ENCODE assay signal across 8 mouse cellular contexts in the genomic region with DNA sequence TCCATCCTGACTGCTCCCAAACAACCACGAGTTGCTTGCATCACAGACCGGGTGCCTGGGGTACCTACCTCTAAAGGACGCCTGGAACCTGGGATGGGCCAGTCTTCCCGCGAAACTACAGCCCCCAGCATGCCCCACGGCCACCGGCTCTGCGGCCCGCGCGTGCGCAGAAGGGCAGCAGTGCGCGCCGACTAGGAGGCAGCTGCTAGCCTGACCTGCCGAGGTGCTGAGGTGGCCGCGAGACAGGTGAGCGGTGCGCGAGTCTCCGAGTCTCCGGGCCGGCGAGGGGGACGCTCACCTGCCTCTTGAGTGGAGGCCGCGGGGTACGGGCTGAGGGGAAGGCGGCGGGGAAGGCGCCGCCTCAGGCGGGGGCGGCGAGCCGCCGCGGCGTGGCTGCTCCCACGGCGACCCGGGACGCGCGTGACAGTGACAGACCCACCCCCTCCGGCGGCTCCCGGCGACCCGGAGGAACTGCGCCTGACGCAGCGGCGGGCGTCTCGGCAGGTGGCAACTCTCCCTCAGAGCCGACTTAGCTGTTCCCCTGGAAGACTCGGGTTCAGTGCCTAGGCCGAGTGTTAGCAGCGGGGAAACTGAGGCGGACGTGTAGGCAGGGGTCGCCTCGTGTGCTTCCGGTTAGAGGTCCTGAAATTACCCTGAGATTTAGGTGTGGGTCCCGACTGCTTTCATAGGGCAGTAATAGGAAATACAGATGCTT. TPM values are rescaled to one million over a fixed set of nuclear protein-coding genes. Genes with fewer than 3 reads are reported as not detected.
DNase-seq lines count a peak whose midpoint lies in the region; ATAC-seq and TF ChIP-seq lines count a peak whose summit lies in the region.

Gene Sgsm3 (plus strand): TSS at position 146 of the 715 bp plus-strand sequence.

- peak within 1 kb of the TSS; percentile 84 for H3K9ac ChIP-seq in heart, embryonic 11.5 days (ENCODE audit: low read depth, low read length)
- H3K9ac ChIP-seq in kidney, embryonic 16.5 days (replicated peaks; ENCODE audit: low read length): peak within 1 kb of the TSS; percentile 80
- H3K9ac ChIP-seq in liver, adult 2 months (ENCODE audit: low read depth, low read length): peak within 1 kb of the TSS; percentile 86

- peak within 1 kb of the TSS; percentile 93 for H3K4me2 ChIP-seq in heart, embryonic 11.5 days
- H3K4me2 ChIP-seq in kidney, embryonic 16.5 days (replicated peaks; ENCODE audit: low read depth, low read length): peak within 1 kb of the TSS; percentile 85
- peak within 1 kb of the TSS; percentile 83 for H3K4me2 ChIP-seq in myocyte (ENCODE audit: low read depth)

- peaks cover 7% of the 10 kb centered on the region; the same call in 1 of the 2 replicates for H3K4me1 ChIP-seq in heart, embryonic 11.5 days (ENCODE audit: control insufficient read depth, insufficient read depth, low read length)
- no peaks in the 10 kb centered on the region for H3K4me1 ChIP-seq in kidney, embryonic 16.5 days (ENCODE audit: insufficient read depth, low read length)
- peaks cover 4% of the 10 kb centered on the region; the same call in 1 of the 2 replicates for H3K4me1 ChIP-seq in liver, adult 2 months (ENCODE audit: control insufficient read depth, insufficient read depth, low read length)

- H3K4me3 ChIP-seq in heart, embryonic 11.5 days (ENCODE audit: low read depth, low read length): peak within 1 kb of the TSS; percentile 81
- peak within 1 kb of the TSS; percentile 86 for H3K4me3 ChIP-seq in kidney, embryonic 16.5 days (ENCODE audit: low read length)
- peak within 1 kb of the TSS; percentile 81 for H3K4me3 ChIP-seq in liver, adult 2 months (ENCODE audit: insufficient read depth, low read depth, low read length)
- H3K4me3 ChIP-seq in myocyte: peak within 1 kb of the TSS; percentile 42

- no peaks in the 10 kb centered on the region for H3K36me3 ChIP-seq in heart, embryonic 11.5 days (ENCODE audit: control insufficient read depth, insufficient read depth, low read length)
- H3K36me3 ChIP-seq in kidney, embryonic 16.5 days (ENCODE audit: insufficient read depth, low read length): no peaks in the 10 kb centered on the region
- no peaks in the 10 kb centered on the region for H3K36me3 ChIP-seq in liver, adult 2 months (ENCODE audit: control insufficient read depth, insufficient read depth, low read length)
- peaks cover 6% of the 10 kb centered on the region for H3K36me3 ChIP-seq in myocyte (ENCODE audit: control insufficient read depth, insufficient read depth)
- H3K36me3 ChIP-seq in splenic B cell, adult 2 months (ENCODE audit: control insufficient read depth, insufficient read depth, low read length, poor library complexity, severe bottlenecking): no peaks in the 10 kb centered on the region

- H3K27me3 ChIP-seq in heart, embryonic 11.5 days (ENCODE audit: control insufficient read depth, insufficient read depth, low read length): no peaks in the 10 kb centered on the region
- no peaks in the 10 kb centered on the region for H3K27me3 ChIP-seq in kidney, embryonic 16.5 days (ENCODE audit: insufficient read depth, low read length)
- no peaks in the 10 kb centered on the region for H3K27me3 ChIP-seq in liver, adult 2 months (ENCODE audit: control insufficient read depth, insufficient read depth, low read length)
- no peaks in the 10 kb centered on the region for H3K27me3 ChIP-seq in myocyte (ENCODE audit: control insufficient read depth, insufficient read depth, insufficient read length)
- no peaks in the 10 kb centered on the region for H3K27me3 ChIP-seq in splenic B cell, adult 2 months (ENCODE audit: control insufficient read depth, insufficient read depth, low read length, poor library complexity, severe bottlenecking)

- TF ChIP-seq POLR2A in liver, adult 2 months (IDR thresholded peaks at IDR 0.05; ENCODE audit: extremely low read depth, insufficient read depth, low read length): peak; percentile 46; the same call in 1 of the 2 replicates
- TF ChIP-seq POLR2A in myocyte (IDR thresholded peaks at IDR 0.05; ENCODE audit: insufficient read length, low read depth): peak; percentile 97

- peak; percentile 87 for DNase-seq in A20 (ENCODE audit: low read depth, low spot score)
- DNase-seq in brain, adult 2 months (ENCODE audit: low read depth, low spot score): peak; percentile 94
- peak; percentile 60 for DNase-seq in liver, adult 2 months (ENCODE audit: extremely low read depth, low read depth, low spot score)
- DNase-seq in splenic B cell, adult 2 months (ENCODE audit: low read depth, low spot score): peak; percentile 90

- no peak for TF ChIP-seq CTCF in liver, adult 2 months (IDR thresholded peaks at IDR 0.05; ENCODE audit: low read depth, low read length)

- H3K9me3 ChIP-seq in heart, embryonic 11.5 days (replicated peaks; ENCODE audit: control insufficient read depth, low read length): no peaks in the 10 kb centered on the region
- H3K9me3 ChIP-seq in kidney, embryonic 16.5 days (ENCODE audit: low read length): no peaks in the 10 kb centered on the region

- under 1% methylated on average over 67 of the region's 67 CpGs for WGBS in heart, embryonic 11.5 days (ENCODE audit: insufficient replicate concordance)
- under 1% methylated on average over 65 of the region's 67 CpGs for WGBS in kidney, embryonic 16.5 days
- under 1% methylated on average over 67 of the region's 67 CpGs for WGBS in liver, adult 2 months

- H3K27ac ChIP-seq in heart, embryonic 11.5 days (ENCODE audit: low read depth, low read length): no peak within 1 kb of the TSS
- H3K27ac ChIP-seq in kidney, embryonic 16.5 days (ENCODE audit: low read length): peak within 1 kb of the TSS; percentile 52; the same call in 1 of the 2 replicates
- H3K27ac ChIP-seq in liver, adult 2 months (replicated peaks; ENCODE audit: insufficient read depth, low read depth, low read length): no peak within 1 kb of the TSS

- H3ac ChIP-seq in myocyte (ENCODE audit: control insufficient read depth, insufficient read length): peak within 1 kb of the TSS; percentile 48

- H3K79me2 ChIP-seq in liver, adult 2 months (ENCODE audit: control insufficient read depth, insufficient read depth, low read length): peaks cover 9% of the 10 kb centered on the region; the same call in 1 of the 2 replicates
- peaks cover 4% of the 10 kb centered on the region for H3K79me2 ChIP-seq in myocyte (ENCODE audit: control insufficient read depth, insufficient read depth)

- peak; percentile 94 for ATAC-seq in erythroblast, adult 5-6 weeks (replicated peaks; ENCODE audit: low FRiP score, poor library complexity, severe bottlenecking)
- peak; percentile 80 for ATAC-seq in heart, embryonic 11.5 days (replicated peaks; ENCODE audit: insufficient number of reproducible peaks, low FRiP score, low TSS enrichment)
- ATAC-seq in kidney, embryonic 16.5 days (ENCODE audit: low FRiP score, low TSS enrichment): peak; percentile 94

TF ChIP-seq in myocyte, 11 proteins besides CTCF, POLR2A, EP300 and RAD21:
- no peak for TF ChIP-seq MAX (IDR thresholded peaks at IDR 0.05; ENCODE audit: low read depth)
- peak; percentile 94 for TF ChIP-seq POLR2AphosphoS2 (IDR thresholded peaks at IDR 0.05; ENCODE audit: insufficient read length, low read depth)
- TF ChIP-seq CEBPB (IDR thresholded peaks at IDR 0.05; ENCODE audit: insufficient read depth, poor library complexity, severe bottlenecking): no peak
- peak in 2 of 3 experiments; percentile 83 to 89 for TF ChIP-seq MYOG (IDR thresholded peaks at IDR 0.05; ENCODE audit: control insufficient read depth in 1 of 3, insufficient read depth in 1 of 3, insufficient read length in 2 of 3, low read depth in 2 of 3)
- TF ChIP-seq E2F4 (IDR thresholded peaks at IDR 0.05; ENCODE audit: insufficient read depth): no peak
- no peak for TF ChIP-seq TCF3 (IDR thresholded peaks at IDR 0.05; ENCODE audit: insufficient read length, low read depth)
- no peak for TF ChIP-seq USF1 (IDR thresholded peaks at IDR 0.05; ENCODE audit: low read depth)
- peak in 2 of 3 experiments; percentile 83 to 85 for TF ChIP-seq MYOD1 (IDR thresholded peaks at IDR 0.05; ENCODE audit: control insufficient read depth in 1 of 3, insufficient read length in 2 of 3, low read depth in 2 of 3)
- no peak for TF ChIP-seq REST (IDR thresholded peaks at IDR 0.05; ENCODE audit: insufficient read depth, insufficient read length)
TF ChIP-seq in myocyte: peak in this region for 3.

RNA-seq across cellular contexts. Expression of gene Sgsm3, which starts in this region (rescaled TPM):
- total RNA-seq in erythroblast, adult 5-6 weeks (2015; ENCODE audit: low replicate concordance): 5.6 TPM in 1 of 2 replicates, not detected in the other
- total RNA-seq in erythroblast, adult 5-6 weeks (2017; ENCODE audit: low replicate concordance): 9.5 and 10.0 TPM in 2 replicates
- polyA plus RNA-seq in heart, embryonic 11.5 days (2014; fragmentation: Nextera tagmentation; extraction: Ambion mirVana): 13.6 and 14.2 TPM in 2 replicates
- 33.9 and 35.2 TPM in 2 replicates for polyA plus RNA-seq in kidney, embryonic 16.5 days (2015; fragmentation: Nextera tagmentation; extraction: Ambion mirVana)
- 5.2 and 6.2 TPM in 2 replicates for total RNA-seq in liver, adult 2 months (2014; rRNA removed)
- 8.4 and 13.0 TPM in 2 replicates for polyA plus RNA-seq in liver, adult 2 months (2012; rRNA removed)
- polyA plus RNA-seq in myocyte (2012; fragmentation: generic; extraction: Trizol): 32.3 TPM
